Mouse (Mus musculus) CD4-positive, CD25-positive, alpha-beta regulatory T cell, adult 9 weeks (primary cell): ENCODE results near the gene Commd6. TPM values are rescaled to one million over a fixed set of nuclear protein-coding genes. Genes with fewer than 3 reads are reported as not detected.

Experiments
- polyA plus RNA-seq: library from polyadenylated mRNA; unstranded; fragments of 100-300 nt; shearing (Covaris generic); gene quantifications from one replicate; pipeline ENCODE4 v1.2.1, GENCODE M21; 2017

The Commd6 gene
- 119 TPM for polyA plus RNA-seq

DNA sequence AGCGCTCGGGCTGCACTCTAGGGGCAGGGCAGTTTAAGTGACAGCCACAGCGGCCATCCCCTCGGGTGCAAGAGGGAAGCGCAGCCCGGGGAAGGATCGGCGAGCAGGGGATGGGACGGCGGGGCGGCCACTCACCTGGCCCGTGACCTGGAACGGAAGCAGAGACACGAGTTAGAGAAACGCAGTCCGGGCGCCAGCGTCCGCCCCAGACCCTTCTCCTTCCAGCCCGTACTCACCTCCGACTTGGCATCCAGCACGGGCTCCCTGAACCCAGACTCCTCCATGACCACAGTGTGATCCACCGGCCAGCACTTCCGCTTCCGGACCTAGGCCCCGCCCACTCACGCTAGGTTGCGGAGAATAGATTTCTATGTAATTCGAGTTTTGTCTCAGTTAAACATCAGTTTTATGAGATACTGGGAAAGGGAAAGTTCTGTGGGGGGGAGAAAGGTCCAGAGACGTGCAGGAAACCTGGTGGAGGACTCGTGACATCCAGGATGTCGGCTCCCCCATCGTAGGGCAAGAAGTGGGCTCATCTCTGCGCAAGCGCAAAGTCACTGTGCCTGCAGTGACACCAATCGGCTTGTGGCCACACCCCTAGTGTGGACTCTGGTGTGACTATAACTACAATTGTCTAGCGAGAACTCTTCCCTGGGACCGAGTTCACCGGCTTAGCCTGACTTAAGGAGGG lies at the start of gene Commd6:
Commd6 (minus strand) TSS at position 534 of the 691 bp plus-strand sequence.

GRCm38 (mm10) chr14:101653581-101654525 lies 13.4 kb upstream of the Commd6 start, which contains the start of gene Uchl3:
Gene Uchl3, plus strand, starts transcription at chr14:101653967.

GRCm38 (mm10) chr14:101608519-101609368 lies 31.7 kb downstream of the Commd6 start, which contains the start of gene Tbc1d4:
Gene Tbc1d4, minus strand, starts transcription at chr14:101609191.

Other genes starting within 250 kb of the Commd6 start
- gene Tbc1d4, start 31.5 kb downstream of the Commd6 start, polyA plus RNA-seq = 268 TPM
- 61.5 TPM for gene Uchl3, start 13.3 kb upstream of the Commd6 start, polyA plus RNA-seq
- not detected for gene Gm9922, start 89.1 kb upstream of the Commd6 start, polyA plus RNA-seq
- 0.17 TPM for gene Lmo7, start 89.3 kb upstream of the Commd6 start, polyA plus RNA-seq